Mouse (Mus musculus) ES-Bruce4 (cell line): ENCODE measurements around the gene BC030867.

Experiments
- CTCF ChIP-seq: IDR thresholded peaks from one replicate; pipeline ENCODE4 v1.8.1; 2011; ENCODE audit warnings: low read depth, low read length
- EP300 ChIP-seq: IDR thresholded peaks from 2 replicates; pipeline ENCODE4 v1.6.1; 2011; ENCODE audit warnings: low read depth, low read length; ENCODE audit not compliant: insufficient read depth
- POLR2A ChIP-seq: IDR thresholded peaks from one replicate; pipeline ENCODE4 v1.8.1; 2011; ENCODE audit warnings: low read length; ENCODE audit not compliant: insufficient read depth

GRCm38 (mm10) chr11:102246871-102247270 is 1.8 kb upstream of the BC030867 start:
- TF ChIP-seq POLR2A (no peak), CTCF (no peak), EP300 (no peak)
